Mouse (Mus musculus) cerebellum, postnatal 36 days (tissue): ENCODE results near the gene Ttpal.

Experiments
- DNase-seq, 2 experiments: peaks; one replicate each; pipeline ENCODE4 v3.0.0; 2021 to 2022; ENCODE audit warnings: mixed read lengths in 2 of 2

The Ttpal gene

GRCm38 (mm10) chr2:163663930-163664329, 61.8 kb downstream of the Ttpal start:
- DNase-seq = no peak

- DNase-seq = no peak
These were observed 64.9 kb downstream of the Ttpal start for GRCm38 (mm10) chr2:163667045-163667444.
